Mouse (Mus musculus): ENCODE data around the gene Rab9b.

The Rab9b gene

DNA sequence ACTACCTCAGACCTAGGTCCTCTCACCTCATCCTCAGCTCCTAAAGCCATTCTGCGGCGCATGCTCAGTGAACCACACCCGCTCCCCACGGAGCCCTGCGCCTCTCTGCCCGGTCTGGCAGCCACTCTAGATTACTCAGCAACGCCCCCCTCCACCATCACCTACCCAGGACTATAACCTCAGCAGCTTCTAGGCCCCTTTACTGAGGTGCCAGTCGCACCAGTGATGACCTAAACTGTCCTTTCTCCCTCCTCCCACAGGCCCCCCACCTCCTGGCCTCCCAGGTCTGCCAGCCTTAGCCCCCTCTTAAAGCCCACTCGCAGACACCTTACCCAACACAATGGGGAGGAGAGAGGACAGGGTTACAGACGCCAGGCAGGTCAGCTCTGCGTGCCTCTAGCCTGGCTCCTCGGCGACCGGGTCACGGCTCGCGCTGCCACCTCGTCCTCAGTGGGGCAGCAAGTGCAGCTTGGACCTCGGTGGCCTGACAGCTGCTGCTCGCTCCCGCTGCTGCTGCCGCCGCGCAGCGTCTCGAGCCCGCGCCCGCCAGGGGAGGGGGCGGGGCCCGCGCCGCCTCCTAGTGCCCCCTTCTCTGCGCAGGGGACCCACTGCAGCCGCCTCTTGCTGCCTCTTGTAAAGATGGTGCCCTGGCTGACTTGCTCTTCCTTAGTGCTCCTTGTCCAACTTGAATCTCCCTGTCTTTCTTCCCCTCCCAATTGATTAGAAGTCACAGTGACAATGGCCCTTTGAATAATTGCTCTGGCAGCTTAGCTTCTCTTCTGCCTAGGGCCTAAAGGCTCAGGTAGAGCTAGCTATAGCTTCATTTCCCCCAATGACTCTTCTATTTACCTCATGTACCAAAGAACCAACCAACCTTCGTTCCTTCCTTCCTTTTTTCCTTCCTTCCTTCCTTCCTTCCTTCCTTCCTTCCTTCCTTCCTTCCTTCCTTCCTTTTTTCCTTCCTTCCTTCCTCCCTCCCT is at the start of gene Rab9b:
Gene Rab9b (minus strand): TSS at position 695 of the 980 bp plus-strand sequence.
- DNase-seq (ENCODE audit: low read depth, low spot score): no peak
- Histone ChIP-seq H3K36me3 (ENCODE audit: control insufficient read depth, insufficient read depth, low read length, poor library complexity, severe bottlenecking) (no peaks in the 10 kb centered on the region), H3K27me3 (ENCODE audit: control insufficient read depth, insufficient read depth, low read length, poor library complexity, severe bottlenecking) (no peaks in the 10 kb centered on the region)

DNA sequence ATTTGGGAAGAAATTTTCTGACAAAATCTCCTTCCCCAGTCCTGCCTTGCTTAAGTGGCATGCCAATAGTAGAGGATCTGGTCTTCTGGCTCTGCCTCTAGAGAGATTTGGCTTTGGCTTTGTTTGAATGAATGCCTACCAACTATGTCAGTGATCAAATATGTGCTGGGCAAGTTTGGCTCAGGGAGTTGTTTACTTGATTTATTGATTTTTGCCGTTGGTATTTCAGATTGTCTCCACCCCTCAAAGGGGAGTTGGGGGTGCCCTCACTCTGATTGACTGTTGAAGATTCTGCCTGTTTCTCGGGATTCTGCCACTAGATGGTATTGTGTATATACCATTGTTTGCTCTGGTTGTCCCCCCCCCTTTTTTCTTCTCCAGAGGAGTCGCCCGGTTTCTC is 35.8 kb upstream of the Rab9b start:
- DNase-seq (ENCODE audit: low read depth, low spot score): no peak
- Histone ChIP-seq H3K27me3 (ENCODE audit: control insufficient read depth, insufficient read depth, low read length, poor library complexity, severe bottlenecking) (no peaks in the 10 kb centered on the region), H3K36me3 (ENCODE audit: control insufficient read depth, insufficient read depth, low read length, poor library complexity, severe bottlenecking) (no peaks in the 10 kb centered on the region)

DNA sequence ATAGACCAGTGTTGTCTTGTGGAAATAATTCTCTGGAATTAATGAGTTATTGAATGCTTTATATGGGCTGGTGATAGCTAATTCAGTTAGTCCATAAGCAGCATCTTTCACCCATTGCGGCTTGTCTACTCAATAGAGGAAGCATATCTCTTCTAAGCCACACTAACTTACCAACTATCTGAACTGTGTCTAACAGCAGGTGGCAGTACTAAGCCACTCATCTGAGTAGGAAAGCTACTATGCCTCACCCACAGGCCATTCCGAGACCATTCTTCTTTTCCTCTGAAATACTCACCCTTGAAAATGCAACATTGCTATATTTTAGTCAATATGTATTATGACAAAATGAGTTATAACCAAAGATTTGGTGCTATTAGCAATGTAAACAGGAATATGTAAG is 27.2 kb upstream of the Rab9b start:
- DNase-seq (ENCODE audit: low read depth, low spot score): peak; percentile 56
- Histone ChIP-seq H3K27me3 (ENCODE audit: control insufficient read depth, insufficient read depth, low read length, poor library complexity, severe bottlenecking) (no peaks in the 10 kb centered on the region), H3K36me3 (ENCODE audit: control insufficient read depth, insufficient read depth, low read length, poor library complexity, severe bottlenecking) (no peaks in the 10 kb centered on the region)

DNA sequence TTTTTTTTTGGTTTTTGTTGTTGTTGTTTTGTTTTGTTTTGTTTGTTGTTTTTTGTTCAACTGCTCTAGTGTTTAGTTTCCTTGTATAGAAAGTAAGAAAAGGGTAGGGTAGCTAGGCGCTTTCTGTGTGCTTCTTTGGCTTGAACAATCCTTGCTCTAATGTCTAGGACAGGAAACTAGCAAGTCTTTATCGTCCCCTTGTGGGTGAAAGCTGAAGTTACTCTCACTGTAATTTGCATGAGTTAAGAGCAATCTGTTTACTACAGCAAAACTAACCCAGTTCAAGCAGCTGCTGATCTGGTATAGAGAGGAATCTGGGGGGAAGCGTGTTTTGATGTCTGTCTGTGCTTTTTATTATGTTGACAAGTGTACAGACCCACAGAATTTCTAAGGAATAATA is 18.3 kb downstream of the Rab9b start:
- peak; percentile 3 for DNase-seq (ENCODE audit: low read depth, low spot score)
- Histone ChIP-seq H3K36me3 (ENCODE audit: control insufficient read depth, insufficient read depth, low read length, poor library complexity, severe bottlenecking) (no peaks in the 10 kb centered on the region), H3K27me3 (ENCODE audit: control insufficient read depth, insufficient read depth, low read length, poor library complexity, severe bottlenecking) (no peaks in the 10 kb centered on the region)

DNA sequence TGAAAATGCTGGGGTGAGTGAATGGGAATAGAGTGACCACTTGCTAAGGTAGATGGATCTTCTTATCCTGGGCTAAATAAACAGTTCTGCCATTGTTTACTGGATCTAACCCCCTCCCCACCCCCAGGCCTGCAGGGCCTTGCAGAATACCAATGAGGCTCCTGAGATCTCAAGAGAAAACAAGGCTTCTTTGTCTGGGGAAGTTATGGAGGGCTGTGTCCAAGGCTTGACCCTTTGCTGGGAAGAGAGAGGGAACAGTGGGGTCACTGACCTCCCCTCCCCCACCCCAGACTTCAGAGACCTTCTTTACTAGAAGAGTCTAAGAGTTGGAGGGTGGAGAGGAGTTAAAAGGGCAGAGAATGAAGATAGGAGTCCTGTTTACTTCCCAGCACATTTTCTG is 39.9 kb downstream of the Rab9b start:
- Histone ChIP-seq H3K27me3 (ENCODE audit: control insufficient read depth, insufficient read depth, low read length, poor library complexity, severe bottlenecking) (no peaks in the 10 kb centered on the region), H3K36me3 (ENCODE audit: control insufficient read depth, insufficient read depth, low read length, poor library complexity, severe bottlenecking) (no peaks in the 10 kb centered on the region)
- DNase-seq (ENCODE audit: low read depth, low spot score): no peak

DNA sequence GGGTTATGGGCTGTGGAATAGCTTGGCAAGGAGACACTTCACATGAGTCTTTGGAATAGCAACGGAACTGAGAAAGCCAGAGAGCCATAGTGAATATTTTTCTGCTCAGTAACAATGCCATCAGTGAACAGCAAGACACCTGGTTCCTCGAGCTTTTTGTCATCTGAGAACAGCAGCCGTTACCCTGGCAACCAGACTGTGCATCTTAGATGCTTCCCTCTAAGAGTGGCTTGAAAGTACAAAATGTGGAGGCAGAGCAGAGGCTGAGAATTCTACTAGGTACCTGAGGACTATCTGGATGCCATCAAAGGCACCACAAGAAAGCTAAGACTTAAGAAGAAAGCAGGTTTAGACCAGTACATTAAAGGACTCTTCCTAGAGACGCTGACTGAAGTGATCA is 43.5 kb downstream of the Rab9b start:
- H3K36me3 ChIP-seq (ENCODE audit: control insufficient read depth, insufficient read depth, low read length, poor library complexity, severe bottlenecking): no peaks in the 10 kb centered on the region
- H3K27me3 ChIP-seq (ENCODE audit: control insufficient read depth, insufficient read depth, low read length, poor library complexity, severe bottlenecking): no peaks in the 10 kb centered on the region
- no peak for DNase-seq (ENCODE audit: low read depth, low spot score)

DNA sequence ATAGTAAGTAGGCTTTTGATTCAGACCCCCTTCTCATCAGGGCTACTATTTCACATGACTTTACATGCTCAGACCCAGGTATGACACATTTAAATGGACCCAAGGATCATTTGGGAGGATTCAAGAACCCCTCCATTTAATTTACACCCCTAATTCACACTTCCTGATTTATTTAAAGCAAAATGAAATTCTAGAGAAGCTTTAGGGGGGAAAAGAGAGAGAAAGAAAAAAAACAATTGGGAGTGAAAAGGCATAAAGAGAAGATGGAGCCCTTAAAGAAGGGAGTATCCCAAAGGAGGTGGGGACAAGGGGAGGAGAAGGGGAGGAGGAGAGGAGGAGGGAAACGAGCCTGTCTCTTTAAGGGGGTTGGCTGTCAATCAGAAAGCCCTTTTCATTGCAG is 46.2 kb downstream of the Rab9b start, which contains the start of gene Plp1:
Gene Plp1 (plus strand): TSS at position 301 of the 400 bp plus-strand sequence.
- DNase-seq (ENCODE audit: low read depth, low spot score): no peak
- no peaks in the 10 kb centered on the region for H3K27me3 ChIP-seq (ENCODE audit: control insufficient read depth, insufficient read depth, low read length, poor library complexity, severe bottlenecking)
- H3K36me3 ChIP-seq (ENCODE audit: control insufficient read depth, insufficient read depth, low read length, poor library complexity, severe bottlenecking): no peaks in the 10 kb centered on the region

DNA sequence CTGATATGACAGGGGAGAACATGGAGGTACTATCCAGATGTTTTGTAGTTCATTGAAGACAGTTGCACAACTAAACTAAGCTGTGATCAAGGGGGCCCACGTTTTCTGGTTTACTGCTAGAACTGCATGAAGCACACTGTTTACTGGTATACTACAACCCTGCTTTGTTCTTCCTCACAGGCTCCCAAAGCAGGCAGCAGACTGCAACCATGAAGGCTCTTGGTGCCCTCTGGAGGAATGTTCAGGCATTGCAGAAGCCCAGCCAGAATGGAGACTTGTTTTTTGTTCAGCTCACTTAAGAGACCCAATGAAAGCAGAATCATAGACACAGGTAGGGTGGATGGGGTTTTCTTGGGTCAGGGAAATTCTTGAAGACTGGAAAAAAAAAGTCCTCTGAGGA is 48.3 kb downstream of the Rab9b start:
- Histone ChIP-seq H3K27me3 (ENCODE audit: control insufficient read depth, insufficient read depth, low read length, poor library complexity, severe bottlenecking) (no peaks in the 10 kb centered on the region), H3K36me3 (ENCODE audit: control insufficient read depth, insufficient read depth, low read length, poor library complexity, severe bottlenecking) (no peaks in the 10 kb centered on the region)
- peak; percentile 64 for DNase-seq (ENCODE audit: low read depth, low spot score)

DNA sequence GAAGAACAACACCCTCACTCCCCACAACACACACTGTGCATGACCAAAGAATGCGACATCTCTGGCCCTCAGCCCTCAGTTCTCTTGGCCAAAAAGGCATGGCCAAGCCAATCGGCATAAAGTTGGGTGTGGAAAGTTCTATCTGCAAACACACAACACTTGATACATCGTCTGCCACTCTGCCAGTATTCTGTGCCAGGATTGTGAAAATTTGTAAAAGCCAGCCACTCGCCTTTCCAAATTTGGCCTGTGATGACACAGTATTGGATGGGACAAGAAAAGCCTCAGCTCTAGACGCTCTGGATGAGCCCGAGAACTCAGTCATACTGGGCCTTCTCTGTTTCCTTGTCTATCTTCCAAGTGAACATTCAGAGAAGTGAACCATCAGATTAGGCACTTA is 48.8 kb downstream of the Rab9b start:
- no peak for DNase-seq (ENCODE audit: low read depth, low spot score)
- H3K27me3 ChIP-seq (ENCODE audit: control insufficient read depth, insufficient read depth, low read length, poor library complexity, severe bottlenecking): no peaks in the 10 kb centered on the region
- H3K36me3 ChIP-seq (ENCODE audit: control insufficient read depth, insufficient read depth, low read length, poor library complexity, severe bottlenecking): no peaks in the 10 kb centered on the region

All from splenic B cell, adult 2 months (primary cell).